Mouse (Mus musculus) neural tube, embryonic 15.5 days (tissue): ENCODE measurements at regions not wholly inside any gene's neighbourhood (a gene's known extent, or its start where the extent isn't known, plus 50 kb on each side); places are given as distances from the start of the nearest gene placed in this dataset.

Source experiments
- ATAC-seq: fragments of 200-750 bp; cut with Nextera tagmentation; 2 replicates; pipeline ENCODE4 v1.8.0; 2017; ENCODE audit warnings: mild to moderate bottlenecking, moderate TSS enrichment, moderate library complexity; ENCODE audit not compliant: low FRiP score
- H3K27ac ChIP-seq: fragments of 300-500 bp; sonication (generic); replicated peaks from 2 replicates; pipeline ENCODE4 v1.5.1; 2015; ENCODE audit warnings: mild to moderate bottlenecking, inconsistent platforms
- H3K27me3 ChIP-seq: fragments of 300-500 bp; sonication (generic); replicated peaks from 2 replicates; pipeline ENCODE4 v1.6.1; 2015; ENCODE audit warnings: inconsistent platforms
- H3K36me3 ChIP-seq: fragments of 300-500 bp; sonication (generic); 2 replicates; pipeline ENCODE4 v1.6.1; 2015; ENCODE audit warnings: inconsistent platforms
- H3K4me1 ChIP-seq: fragments of 300-500 bp; sonication (generic); 2 replicates; pipeline ENCODE4 v1.6.1; 2015; ENCODE audit warnings: inconsistent platforms
- H3K4me2 ChIP-seq: fragments of 300-500 bp; sonication (generic); 2 replicates; pipeline ENCODE4 v1.6.1; 2015; ENCODE audit warnings: inconsistent platforms, mild to moderate bottlenecking, moderate library complexity
- H3K4me3 ChIP-seq: fragments of 300-500 bp; sonication (generic); replicated peaks from 2 replicates; pipeline ENCODE4 v1.5.1; 2015; ENCODE audit warnings: mild to moderate bottlenecking, inconsistent platforms
- H3K9ac ChIP-seq: fragments of 300-500 bp; sonication (generic); replicated peaks from 2 replicates; pipeline ENCODE4 v1.6.1; 2015; ENCODE audit warnings: mild to moderate bottlenecking, inconsistent platforms
- H3K9me3 ChIP-seq: fragments of 300-500 bp; sonication (generic); replicated peaks from 2 replicates; pipeline ENCODE4 v1.6.1; 2016; ENCODE audit warnings: inconsistent platforms
- WGBS: fragments of 180-500 bp; shearing (Covaris S2); methylation state at CpG from one replicate; pipeline ENCODE4 v1.1.7; 2015; ENCODE audit warnings: mixed read lengths; 5-methylcytosine and 5-hydroxymethylcytosine counted together

- H3K27me3 ChIP-seq, result no peaks in the 10 kb centered on the region
- no peak for ATAC-seq
- no peak overlapping the region for H3K27ac ChIP-seq
- no peak overlapping the region for H3K9ac ChIP-seq
- H3K36me3 ChIP-seq, result no peaks in the 10 kb centered on the region
- H3K4me2 ChIP-seq, result no peak overlapping the region
- 91% methylated on average over 3 of the region's 3 CpGs for WGBS
- no peak overlapping the region for H3K4me3 ChIP-seq
- no peaks in the 10 kb centered on the region for H3K9me3 ChIP-seq
- H3K4me1 ChIP-seq, result no peaks in the 10 kb centered on the region
Observed at GRCm38 (mm10) chr5:52920251-52920650, 86.4 kb downstream of the Anapc4 start.

GRCm38 (mm10) chr5:52920722-52921264 is 87.0 kb downstream of the Anapc4 start:
- H3K9ac ChIP-seq, result no peak overlapping the region

DNA sequence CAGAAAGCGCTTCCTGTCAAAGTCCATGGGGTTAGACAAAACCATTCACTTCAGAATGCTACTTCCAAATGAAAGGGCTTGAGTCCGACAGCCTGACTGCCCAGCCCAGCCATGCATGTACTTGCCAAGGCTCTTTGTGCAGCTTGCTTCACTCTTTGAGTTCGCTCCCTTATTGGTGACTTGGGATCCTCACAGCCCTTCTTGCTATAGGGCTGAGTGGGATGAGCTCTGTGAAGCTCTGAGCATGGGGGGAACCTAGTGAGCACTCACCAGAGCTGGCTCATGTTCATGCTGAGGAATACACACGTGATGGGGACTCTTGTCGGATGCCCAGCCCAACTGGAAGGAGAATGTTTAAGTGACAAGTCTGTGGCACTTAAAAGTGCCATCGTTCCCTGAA is 91.2 kb downstream of the Anapc4 start:
- 66% methylated on average over 6 of the region's 6 CpGs for WGBS
- no peak for ATAC-seq

More at GRCm38 (mm10) chr5:52920722-52921264, 87.0 kb downstream of the Anapc4 start:
- no peak overlapping the region for H3K4me2 ChIP-seq
- WGBS, result 73% methylated on average over 7 of the region's 7 CpGs
- H3K4me1 ChIP-seq, result no peaks in the 10 kb centered on the region
- no peak overlapping the region for H3K27ac ChIP-seq
- no peaks in the 10 kb centered on the region for H3K36me3 ChIP-seq
- no peak for ATAC-seq
- no peak overlapping the region for H3K4me3 ChIP-seq
- H3K9me3 ChIP-seq, result no peaks in the 10 kb centered on the region
- H3K27me3 ChIP-seq, result no peaks in the 10 kb centered on the region

GRCm38 (mm10) chr5:52929690-52930089 is 95.9 kb downstream of the Anapc4 start:
- H3K9ac ChIP-seq, result no peak overlapping the region
- 78% methylated on average over 8 of the region's 8 CpGs for WGBS
- no peaks in the 10 kb centered on the region for H3K36me3 ChIP-seq
- no peaks in the 10 kb centered on the region for H3K9me3 ChIP-seq
- no peaks in the 10 kb centered on the region for H3K27me3 ChIP-seq
- ATAC-seq, result no peak
- H3K4me2 ChIP-seq, result no peak overlapping the region
- H3K4me1 ChIP-seq, result 0 out of 2 replicates have a peak, but pooled peaks cover 3% of the 10 kb centered on the region
- no peak overlapping the region for H3K4me3 ChIP-seq
- H3K27ac ChIP-seq, result no peak overlapping the region

More for the DNA sequence above, 91.2 kb downstream of the Anapc4 start:
- H3K4me2 ChIP-seq, result no peak overlapping the region
- no peaks in the 10 kb centered on the region for H3K9me3 ChIP-seq
- H3K4me3 ChIP-seq, result no peak overlapping the region
- no peak overlapping the region for H3K9ac ChIP-seq
- H3K27me3 ChIP-seq, result no peaks in the 10 kb centered on the region
- 0 out of 2 replicates have a peak, but pooled peaks cover 3% of the 10 kb centered on the region for H3K4me1 ChIP-seq
- no peaks in the 10 kb centered on the region for H3K36me3 ChIP-seq
- no peak overlapping the region for H3K27ac ChIP-seq

DNA sequence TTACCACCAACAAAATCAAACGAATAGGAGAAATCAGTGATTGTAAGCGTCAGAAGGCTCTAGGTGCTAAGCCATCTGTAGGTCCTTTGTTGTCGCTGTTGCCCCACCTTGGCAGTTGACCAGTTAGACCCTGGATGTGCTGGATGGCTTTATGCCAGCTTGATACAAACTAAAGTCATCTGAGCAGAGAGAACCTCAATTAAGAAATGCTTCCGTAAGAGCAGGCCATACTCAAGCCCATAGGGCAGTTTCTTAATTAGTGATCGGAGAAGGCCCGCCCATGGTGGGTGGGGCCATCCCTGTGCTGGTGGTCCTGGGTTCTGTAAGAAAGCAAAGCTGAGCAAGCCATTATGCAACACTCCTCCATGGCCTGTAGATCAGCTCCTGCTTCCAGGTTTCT is 99.5 kb downstream of the Anapc4 start:
- no peaks in the 10 kb centered on the region for H3K9me3 ChIP-seq
- no peak overlapping the region for H3K9ac ChIP-seq
- no peak overlapping the region for H3K4me2 ChIP-seq
- 86% methylated on average over 6 of the region's 6 CpGs for WGBS
- 0 out of 2 replicates have a peak, but pooled peaks cover 3% of the 10 kb centered on the region for H3K4me1 ChIP-seq
- H3K36me3 ChIP-seq, result no peaks in the 10 kb centered on the region
- no peak for ATAC-seq
- no peak overlapping the region for H3K27ac ChIP-seq
- H3K27me3 ChIP-seq, result no peaks in the 10 kb centered on the region
- H3K4me3 ChIP-seq, result no peak overlapping the region

GRCm38 (mm10) chr5:52937626-52938025 is 100.3 kb upstream of the Slc34a2 start:
- no peak overlapping the region for H3K27ac ChIP-seq
- no peaks in the 10 kb centered on the region for H3K9me3 ChIP-seq
- ATAC-seq, result no peak
- H3K4me1 ChIP-seq, result no peaks in the 10 kb centered on the region
- no peaks in the 10 kb centered on the region for H3K36me3 ChIP-seq
- no peak overlapping the region for H3K9ac ChIP-seq
- no peaks in the 10 kb centered on the region for H3K27me3 ChIP-seq
- no peak overlapping the region for H3K4me3 ChIP-seq
- 85% methylated on average over 1 of the region's 1 CpGs for WGBS
- H3K4me2 ChIP-seq, result no peak overlapping the region

DNA sequence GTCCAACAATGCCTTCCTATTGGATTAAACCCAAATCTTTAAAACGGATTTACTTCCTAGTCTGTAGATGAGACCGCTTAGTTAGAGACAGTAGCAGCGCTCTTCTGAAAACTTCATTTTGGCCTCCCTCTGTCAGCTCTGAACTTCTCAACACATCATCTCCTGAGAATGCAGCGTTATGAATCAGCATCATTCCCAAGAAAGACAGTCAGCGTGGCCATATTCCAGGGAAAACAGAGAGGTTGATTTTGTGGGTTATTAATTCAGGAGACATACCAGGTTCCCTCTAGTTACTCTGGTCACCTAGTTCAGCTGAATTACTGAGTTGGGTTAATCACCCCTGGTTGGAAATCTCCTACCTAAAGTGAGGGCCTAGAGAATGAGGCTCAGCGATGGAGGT is 97.9 kb upstream of the Slc34a2 start:
- Histone ChIP-seq H3K9me3 (no peaks in the 10 kb centered on the region), H3K4me3 (no peak overlapping the region), H3K27ac (no peak overlapping the region), H3K9ac (no peak overlapping the region), H3K4me2 (no peak overlapping the region), H3K4me1 (no peaks in the 10 kb centered on the region), H3K27me3 (no peaks in the 10 kb centered on the region), H3K36me3 (no peaks in the 10 kb centered on the region)
- no peak for ATAC-seq
- WGBS, result 92% methylated on average over 6 of the region's 6 CpGs

- Histone ChIP-seq H3K4me2 (no peak overlapping the region), H3K9ac (no peak overlapping the region), H3K27me3 (no peaks in the 10 kb centered on the region), H3K36me3 (no peaks in the 10 kb centered on the region), H3K9me3 (no peaks in the 10 kb centered on the region), H3K4me3 (no peak overlapping the region), H3K4me1 (no peaks in the 10 kb centered on the region), H3K27ac (no peak overlapping the region)
- no peak for ATAC-seq
- 90% methylated on average over 4 of the region's 4 CpGs for WGBS
Observed at GRCm38 (mm10) chr5:52940645-52941044, 97.2 kb upstream of the Slc34a2 start.

GRCm38 (mm10) chr5:52953875-52954274 is 84.0 kb upstream of the Slc34a2 start:
- Histone ChIP-seq H3K36me3 (no peaks in the 10 kb centered on the region), H3K4me3 (no peak overlapping the region), H3K4me1 (no peaks in the 10 kb centered on the region), H3K9me3 (no peaks in the 10 kb centered on the region), H3K4me2 (no peak overlapping the region), H3K27ac (no peak overlapping the region), H3K27me3 (no peaks in the 10 kb centered on the region), H3K9ac (no peak overlapping the region)
- 37% methylated on average over 8 of the region's 8 CpGs for WGBS
- peak; percentile 74; the same call in 1 of the 2 replicates for ATAC-seq

DNA sequence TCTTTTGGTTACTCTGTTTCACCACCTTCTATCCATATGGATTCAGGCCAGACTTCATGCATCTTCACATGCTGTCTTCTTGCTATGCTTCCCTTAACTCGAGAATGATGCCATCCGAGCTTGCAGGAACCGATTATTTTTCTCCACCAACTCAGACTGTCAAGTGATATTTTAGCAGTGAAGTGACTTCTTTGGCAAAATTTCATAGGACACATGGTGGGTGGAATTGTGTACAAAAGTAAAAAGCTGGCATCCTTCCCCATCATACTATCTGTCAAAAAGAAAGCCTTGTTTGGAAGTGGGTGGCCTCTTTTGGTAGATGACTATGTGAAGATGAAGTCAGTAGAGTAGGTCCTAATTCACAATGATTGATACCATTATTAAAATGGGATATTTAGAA is 83.2 kb upstream of the Slc34a2 start:
- Histone ChIP-seq H3K27me3 (no peaks in the 10 kb centered on the region), H3K9me3 (no peaks in the 10 kb centered on the region), H3K9ac (no peak overlapping the region), H3K4me3 (no peak overlapping the region), H3K4me2 (no peak overlapping the region), H3K4me1 (no peaks in the 10 kb centered on the region), H3K36me3 (no peaks in the 10 kb centered on the region), H3K27ac (no peak overlapping the region)
- 89% methylated on average over 3 of the region's 3 CpGs for WGBS
- ATAC-seq, result no peak

- H3K4me3 ChIP-seq, result no peak overlapping the region
- no peaks in the 10 kb centered on the region for H3K27me3 ChIP-seq
- no peaks in the 10 kb centered on the region for H3K36me3 ChIP-seq
- no peaks in the 10 kb centered on the region for H3K9me3 ChIP-seq
- H3K27ac ChIP-seq, result no peak overlapping the region
- H3K4me1 ChIP-seq, result no peaks in the 10 kb centered on the region
- H3K9ac ChIP-seq, result no peak overlapping the region
- 72% methylated on average over 4 of the region's 4 CpGs for WGBS
- no peak for ATAC-seq
- no peak overlapping the region for H3K4me2 ChIP-seq
Observed at GRCm38 (mm10) chr5:52964209-52964608, 73.7 kb upstream of the Slc34a2 start.

- Histone ChIP-seq H3K9me3 (no peaks in the 10 kb centered on the region), H3K27me3 (no peaks in the 10 kb centered on the region), H3K27ac (no peak overlapping the region), H3K36me3 (no peaks in the 10 kb centered on the region), H3K4me1 (no peaks in the 10 kb centered on the region), H3K9ac (no peak overlapping the region), H3K4me3 (no peak overlapping the region), H3K4me2 (no peak overlapping the region)
- ATAC-seq, result no peak
- 53% methylated on average over 5 of the region's 5 CpGs for WGBS
Observed at GRCm38 (mm10) chr5:52971811-52972210, 66.1 kb upstream of the Slc34a2 start.

GRCm38 (mm10) chr5:52973003-52973402 is 64.9 kb upstream of the Slc34a2 start:
- no peak overlapping the region for H3K4me3 ChIP-seq
- H3K27ac ChIP-seq, result no peak overlapping the region
- no peaks in the 10 kb centered on the region for H3K36me3 ChIP-seq
- no peak overlapping the region for H3K9ac ChIP-seq
- no peak for ATAC-seq
- 63% methylated on average over 2 of the region's 2 CpGs for WGBS
- H3K4me2 ChIP-seq, result no peak overlapping the region
- no peaks in the 10 kb centered on the region for H3K27me3 ChIP-seq
- H3K9me3 ChIP-seq, result no peaks in the 10 kb centered on the region
- no peaks in the 10 kb centered on the region for H3K4me1 ChIP-seq
